Mouse (Mus musculus) ovary, adult 18-20 months (tissue): ENCODE measurements around the gene Slfn8.
"Not testable (repeated sequence)": the region's sequence is repeated elsewhere in the genome, so short reads cannot be mapped to it uniquely, and the experiment has no call there.

Experiments
- DNase-seq: peaks from one replicate; pipeline ENCODE4 v3.0.0; 2022; ENCODE audit warnings: low spot score, mixed read lengths

Gene Slfn8

DNA sequence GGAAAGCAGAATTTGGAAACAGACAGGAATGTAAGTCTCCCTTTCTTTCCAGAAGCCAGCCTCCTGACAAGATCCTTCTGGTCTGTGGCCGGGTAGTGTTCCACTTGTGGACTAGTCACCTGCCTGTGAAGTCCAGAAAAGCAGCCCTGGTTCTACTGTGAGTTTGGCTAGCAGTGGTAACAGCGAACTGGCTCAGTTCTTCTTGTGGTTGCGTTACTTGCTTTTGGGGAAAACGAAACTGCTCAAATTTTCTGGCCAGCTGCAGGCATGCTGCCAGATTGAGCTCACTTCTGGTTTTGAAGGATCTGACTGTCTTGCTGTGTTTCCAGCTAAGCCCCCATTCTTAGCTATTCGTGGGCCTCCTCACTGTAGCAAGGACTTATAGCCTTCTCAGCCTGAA is at the start of gene Slfn8:
Gene Slfn8 (minus strand): TSS at position 190 of the 400 bp plus-strand sequence.
- DNase-seq = no peak

DNA sequence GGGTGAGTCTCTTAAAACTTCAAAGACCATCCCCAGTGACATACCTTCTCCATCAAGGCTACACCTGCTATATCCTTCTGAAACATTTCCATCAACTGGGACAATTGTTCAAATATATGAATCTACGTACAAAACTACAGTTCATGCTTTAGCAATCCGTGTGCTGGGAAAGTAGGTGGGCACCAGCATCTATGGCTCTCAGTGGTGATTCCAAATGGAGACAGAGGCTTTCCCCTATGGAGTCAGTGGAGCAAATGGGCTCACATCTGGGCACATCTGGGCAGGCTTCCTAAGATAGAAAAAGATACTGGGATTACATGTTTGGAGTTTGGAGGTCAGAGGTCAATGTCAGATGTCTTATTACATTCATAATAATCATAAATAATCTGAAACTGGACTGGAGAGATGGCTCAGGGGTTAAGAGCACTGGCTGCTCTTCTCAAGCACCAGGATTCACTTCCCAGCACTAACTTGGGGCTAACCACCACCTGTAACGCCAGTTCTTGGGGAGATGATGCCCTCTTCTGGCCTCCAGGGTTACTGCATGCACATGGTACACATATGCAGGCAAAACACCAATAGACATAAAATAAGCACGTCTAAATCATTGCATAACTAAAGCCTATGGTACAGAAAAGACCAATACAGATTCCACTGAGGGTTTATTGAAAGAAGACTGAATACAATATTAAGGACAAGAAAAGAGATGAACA is 47.5 kb upstream of the Slfn8 start:
- no peak for DNase-seq

DNA sequence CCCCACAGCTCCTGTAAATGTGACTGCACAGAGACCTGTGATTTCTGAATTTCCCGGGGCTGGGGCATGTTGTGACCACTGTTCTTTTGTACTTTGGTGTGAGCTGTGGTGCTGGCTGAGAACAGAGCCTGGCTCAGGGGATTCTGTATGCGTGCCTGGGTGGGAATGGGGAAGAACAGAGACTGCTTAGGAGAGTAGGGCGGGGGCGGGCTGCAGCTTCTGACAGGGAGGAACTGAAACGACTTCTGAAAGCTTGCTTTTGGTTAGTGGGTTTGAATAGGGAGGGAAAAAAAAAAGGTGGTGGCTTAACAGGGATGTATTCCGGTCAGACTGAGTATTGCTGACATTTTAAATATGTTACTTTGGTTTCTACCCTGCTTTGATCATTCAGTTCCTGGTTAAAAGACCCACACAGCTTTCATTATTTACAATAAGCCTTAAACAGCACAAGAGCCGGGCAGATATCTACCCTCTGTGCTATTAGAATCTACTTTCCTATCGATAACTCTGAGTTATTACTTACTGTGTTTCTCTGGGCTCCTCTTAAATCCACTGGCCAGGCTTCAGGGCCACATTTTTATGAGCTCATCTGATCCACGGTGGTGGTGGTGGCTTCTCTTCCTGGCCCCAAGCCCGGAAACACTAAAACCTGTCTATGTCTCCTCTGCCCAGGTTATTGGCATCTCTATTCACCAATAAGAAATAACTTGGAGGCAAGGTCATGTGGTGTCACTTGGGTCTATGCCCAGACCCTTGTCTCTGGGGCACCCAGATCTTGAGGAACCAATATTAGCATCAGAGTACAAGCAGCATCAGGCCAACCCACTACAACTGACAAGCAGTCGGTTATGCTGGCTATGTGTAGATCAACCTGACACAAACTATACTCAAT is 46.3 kb upstream of the Slfn8 start:
- DNase-seq = no peak

DNA sequence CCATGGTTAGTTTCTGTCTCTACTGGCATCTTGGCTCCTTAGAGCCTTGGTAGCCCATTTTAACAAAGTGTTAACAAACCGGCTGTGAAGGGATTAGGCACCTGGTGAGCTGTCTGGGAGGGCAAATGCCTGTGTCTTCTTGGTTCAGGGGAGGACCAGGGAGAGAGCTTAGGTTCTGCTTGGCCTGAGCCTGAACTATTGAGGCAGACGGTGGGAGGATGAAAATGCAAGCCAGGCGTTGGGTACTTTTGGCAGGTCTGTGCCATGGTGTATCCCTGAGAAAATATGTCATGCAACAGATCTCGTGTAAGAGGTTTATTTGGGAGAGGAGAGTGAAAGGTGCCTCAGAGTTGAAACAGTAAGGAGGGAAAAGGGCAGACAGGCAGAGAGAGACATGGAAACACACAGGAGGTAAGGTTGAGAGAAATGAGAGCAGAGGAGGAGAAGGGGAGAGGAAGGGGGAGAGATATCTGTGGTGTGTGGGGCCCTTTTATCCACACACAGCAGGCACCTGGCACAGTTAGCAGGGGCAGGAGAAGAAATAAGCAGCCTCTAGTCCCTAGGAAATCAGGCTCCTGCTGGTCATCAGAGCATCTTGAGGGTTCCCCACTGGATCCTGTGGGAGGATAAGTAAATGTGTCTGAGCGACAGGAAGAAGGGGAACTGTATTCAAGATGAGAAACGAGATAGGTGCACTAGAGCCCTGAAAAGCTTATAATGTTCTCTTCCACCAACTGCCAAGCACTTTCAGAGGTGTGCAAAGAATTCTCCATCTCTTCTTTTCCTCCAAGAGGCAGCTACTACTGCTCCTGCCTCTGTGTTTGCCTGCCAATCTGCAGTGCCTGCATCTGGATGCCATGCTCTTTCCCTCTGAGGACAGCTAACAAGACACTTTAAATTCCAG is 45.1 kb upstream of the Slfn8 start:
- no peak for DNase-seq

DNA sequence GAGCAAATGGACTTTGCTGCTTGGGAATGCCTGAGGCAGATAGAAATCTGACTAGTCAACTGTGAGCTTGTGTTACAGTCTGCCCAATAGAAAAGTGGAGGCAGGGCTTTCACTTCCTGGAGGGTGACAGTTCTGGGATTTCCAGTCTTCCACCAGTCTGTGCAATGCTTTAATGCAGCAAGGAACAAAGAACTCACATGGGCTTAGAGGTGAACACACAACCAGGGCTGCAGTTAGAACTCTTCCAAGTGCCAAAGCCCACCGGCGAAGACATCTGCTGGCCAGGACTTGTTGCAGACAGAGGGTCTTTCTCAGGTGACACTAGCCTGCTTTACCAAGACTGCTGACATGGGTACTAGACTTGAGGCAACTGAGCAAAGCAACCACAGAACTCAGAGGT is 44.3 kb upstream of the Slfn8 start, which contains the start of gene Slfn2:
Gene Slfn2 (plus strand): TSS at position 167 of the 400 bp plus-strand sequence.
- no peak for DNase-seq

DNA sequence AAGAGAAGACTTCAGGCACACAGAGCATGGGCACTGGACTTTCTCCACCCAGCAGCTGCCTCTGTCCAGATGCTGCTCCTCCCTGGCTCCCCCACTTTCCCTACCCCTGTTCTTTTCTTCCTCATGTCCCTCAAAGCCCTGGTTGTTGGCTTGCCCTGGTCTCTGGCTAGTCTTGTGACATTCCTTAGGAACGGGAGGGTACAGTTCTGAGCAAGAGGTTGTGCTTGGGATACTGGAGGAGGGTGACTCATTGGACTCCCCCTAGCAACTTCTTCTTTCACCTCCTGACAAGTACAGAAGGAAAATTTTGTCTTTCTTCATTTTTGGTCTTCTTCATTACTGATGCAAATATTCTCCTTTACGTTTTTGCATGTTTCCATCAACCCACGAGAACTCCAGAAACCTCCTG is 43.3 kb upstream of the Slfn8 start:
- DNase-seq = no peak

DNA sequence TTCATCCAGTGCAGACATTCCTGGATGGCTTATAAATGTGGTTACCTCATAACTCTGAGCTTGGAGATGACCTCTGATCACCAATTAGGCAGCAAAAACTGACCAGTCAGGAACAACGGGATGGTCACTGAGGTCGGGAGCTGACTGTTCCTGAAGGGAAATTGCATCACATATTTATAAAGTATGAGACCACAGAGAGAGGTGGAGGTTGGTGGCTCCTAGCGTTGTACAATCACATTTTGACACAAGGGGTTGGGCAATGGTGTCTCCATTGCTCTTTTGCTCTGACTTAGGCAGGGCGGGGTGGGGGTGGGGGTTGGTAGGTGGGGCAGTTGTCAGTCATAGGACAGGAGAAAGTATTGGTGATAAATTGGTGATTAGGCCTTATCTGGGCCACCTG is 42.5 kb upstream of the Slfn8 start:
- no peak for DNase-seq

DNA sequence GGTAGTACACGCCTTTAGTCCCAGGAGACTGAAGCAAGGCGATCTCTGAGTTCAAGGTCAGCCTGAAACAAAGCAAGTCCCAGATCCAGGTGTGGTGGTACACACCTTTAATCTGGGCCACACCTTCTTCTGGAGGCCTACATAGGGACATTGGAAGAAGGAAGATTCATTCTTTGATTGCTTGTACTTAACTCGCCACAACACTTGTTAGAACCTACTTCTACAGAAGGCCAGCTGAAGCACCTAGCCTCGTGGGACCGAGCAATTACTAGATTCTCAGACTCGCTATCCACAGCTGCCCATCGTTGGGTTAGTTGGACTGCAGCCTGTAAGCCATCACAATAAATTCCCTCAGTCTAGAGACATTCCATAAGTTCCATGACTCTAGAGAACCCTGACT is 41.2 kb upstream of the Slfn8 start:
- no peak for DNase-seq

DNA sequence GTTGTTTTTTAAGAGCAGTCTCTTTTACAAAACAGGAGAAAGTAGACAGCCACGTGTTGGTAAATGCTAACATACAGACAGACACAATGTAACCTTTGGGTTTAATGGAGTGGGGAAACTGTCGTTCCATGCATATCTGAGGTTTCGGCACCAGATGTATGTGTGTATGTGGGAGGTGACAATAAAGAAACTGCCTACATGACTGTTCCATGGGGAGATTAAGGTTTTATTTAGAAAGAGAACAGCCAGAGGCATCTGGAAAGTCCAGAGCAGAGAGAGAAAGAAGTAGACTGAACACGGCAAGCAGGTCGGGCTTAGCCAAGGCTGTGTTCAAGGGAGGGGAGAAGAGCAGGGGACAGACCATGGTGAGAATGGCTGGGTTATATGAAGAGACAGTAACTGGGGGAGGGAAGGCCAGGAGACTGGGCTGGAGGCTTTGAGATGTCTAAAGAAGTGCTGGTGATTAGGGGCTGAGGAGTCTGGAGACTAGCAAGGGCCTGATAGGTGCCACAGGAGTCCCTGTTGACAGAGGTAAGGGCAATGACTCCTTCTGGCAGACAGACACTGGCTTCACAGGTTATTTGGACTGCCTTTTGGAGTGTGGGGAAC is 39.9 kb upstream of the Slfn8 start:
- DNase-seq = no peak

DNA sequence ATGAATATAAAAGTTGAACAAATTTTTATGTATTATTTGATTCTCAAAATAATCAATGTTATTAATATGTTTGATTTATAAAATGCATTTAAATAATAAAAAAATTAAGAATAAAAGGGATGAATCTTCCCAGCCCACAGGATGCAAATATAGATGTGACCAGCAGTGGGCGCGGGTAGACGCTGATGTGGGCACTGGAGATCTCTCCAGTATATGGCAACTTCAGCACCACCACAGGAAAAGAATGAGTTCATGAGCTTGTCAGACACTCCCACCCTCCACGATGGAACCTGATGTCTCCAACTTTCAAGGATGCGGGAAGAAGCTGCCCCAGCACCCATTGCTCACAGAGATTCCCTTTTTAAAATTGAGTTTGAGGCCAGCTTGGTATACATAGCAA is 37.3 kb upstream of the Slfn8 start:
- DNase-seq = no peak

DNA sequence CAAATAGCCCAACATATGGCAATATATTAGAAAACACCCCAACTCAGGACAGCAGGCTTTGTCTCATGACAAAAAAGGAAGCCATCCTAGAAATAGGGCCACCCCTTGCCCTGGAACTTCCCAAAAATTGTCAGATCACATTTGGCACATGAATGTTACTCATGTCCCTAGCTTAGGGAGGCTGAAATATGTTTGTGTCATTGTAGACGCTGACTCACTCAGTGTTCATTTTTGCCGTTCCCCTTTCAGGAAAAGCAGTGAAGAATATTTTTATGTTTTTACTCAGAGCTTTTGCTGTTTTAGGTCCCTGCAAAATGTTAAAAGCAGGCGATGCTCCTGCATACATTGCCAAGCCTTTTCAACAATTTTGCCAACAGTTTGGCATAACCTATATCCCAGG is 25.0 kb upstream of the Slfn8 start:
- DNase-seq = no peak

DNA sequence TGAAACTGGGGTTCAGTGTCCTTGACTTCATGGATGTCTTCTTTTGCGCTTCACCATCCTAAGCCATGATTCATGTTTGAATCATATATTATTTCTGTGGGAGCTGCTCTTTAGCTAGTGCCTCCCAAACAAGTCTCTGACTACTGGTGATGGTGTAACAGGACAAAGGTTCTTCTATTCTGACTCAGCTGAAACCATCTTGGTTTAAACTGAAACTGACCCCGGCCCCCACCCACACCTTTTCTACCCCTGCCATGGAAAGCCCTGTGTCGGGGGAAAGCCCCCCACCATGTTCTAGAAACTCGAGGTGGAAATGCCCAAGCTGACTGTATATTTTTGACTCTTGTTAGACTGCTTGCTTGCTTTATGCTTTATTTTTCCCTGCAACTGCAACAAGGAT is 23.3 kb upstream of the Slfn8 start:
- DNase-seq = no peak

DNA sequence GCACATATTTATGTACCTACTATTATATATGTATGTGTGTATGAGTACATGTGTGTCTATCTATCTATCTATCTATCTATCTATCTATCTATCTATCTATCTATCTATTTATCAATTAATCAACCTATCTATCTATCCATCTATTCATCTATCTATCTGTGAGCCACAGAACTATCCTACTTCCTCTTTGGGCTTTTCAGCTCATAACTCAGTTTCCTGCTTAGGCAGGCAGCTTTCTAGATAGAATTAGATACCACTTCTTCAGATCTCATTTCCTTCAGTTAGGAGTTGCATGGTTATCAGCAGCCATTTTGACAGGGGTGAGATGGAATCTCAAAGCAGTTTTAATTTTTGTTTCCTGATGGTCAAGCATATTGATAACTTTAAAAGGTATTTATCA is 20.4 kb upstream of the Slfn8 start:
- no peak for DNase-seq

DNA sequence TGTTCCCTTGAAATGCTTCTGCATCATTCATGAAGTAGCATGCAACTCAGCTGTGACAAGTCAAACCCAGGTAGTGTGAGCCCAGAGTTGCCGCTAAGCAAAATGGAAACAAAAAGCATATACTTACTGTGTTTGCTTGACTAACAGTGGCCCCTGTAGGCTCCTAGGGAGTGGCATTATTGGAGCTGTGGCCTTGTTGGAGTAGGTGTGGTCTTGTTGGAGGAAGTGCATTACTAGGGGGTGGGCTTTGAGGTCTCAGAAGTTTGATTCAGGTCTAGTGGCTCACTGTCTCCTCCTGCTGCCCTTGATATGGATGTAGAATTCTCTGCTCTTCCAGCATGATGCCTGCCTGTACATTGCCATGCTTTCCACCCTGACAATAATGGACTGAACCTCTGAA is 19.7 kb upstream of the Slfn8 start:
- no peak for DNase-seq

DNA sequence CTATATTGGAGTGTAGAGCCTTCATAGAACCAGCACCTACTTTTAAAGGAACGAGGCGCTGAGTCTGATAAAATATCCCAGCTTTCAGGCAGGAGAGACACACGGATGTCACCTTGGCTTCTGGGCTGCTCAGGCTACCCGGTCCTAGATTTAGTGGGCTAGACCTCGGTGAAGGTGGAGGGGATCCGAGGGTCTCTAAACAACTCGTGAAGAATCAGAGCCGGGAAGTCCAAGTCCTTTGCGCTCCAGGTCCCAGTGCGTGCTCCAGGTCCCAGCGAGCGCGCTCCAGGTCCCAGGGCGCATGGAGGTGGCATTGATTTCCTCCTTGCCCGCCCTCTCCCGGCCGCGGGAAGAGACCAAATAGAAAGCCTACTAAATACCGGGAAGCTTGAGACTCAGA is 19.2 kb upstream of the Slfn8 start:
- no peak for DNase-seq

DNA sequence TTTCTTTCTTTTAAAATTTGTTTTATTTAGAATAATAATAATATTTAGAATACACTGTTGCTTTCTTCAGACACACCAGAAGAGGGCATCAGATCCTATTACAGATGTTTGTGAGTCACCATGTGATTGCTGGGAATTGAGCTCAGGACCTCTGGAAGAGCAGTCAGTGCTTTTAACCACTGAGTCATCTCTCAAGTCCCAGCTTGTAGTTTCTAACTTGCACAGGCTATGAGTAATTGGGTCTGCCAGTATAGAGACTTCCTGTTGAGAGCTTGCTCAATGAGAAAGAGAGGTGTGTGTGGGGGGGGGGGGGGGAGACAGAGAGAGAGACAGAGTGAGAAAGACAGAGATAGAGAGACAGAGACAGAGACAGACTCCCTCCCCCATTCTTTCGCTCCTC is 18.5 kb upstream of the Slfn8 start:
- DNase-seq = no peak

DNA sequence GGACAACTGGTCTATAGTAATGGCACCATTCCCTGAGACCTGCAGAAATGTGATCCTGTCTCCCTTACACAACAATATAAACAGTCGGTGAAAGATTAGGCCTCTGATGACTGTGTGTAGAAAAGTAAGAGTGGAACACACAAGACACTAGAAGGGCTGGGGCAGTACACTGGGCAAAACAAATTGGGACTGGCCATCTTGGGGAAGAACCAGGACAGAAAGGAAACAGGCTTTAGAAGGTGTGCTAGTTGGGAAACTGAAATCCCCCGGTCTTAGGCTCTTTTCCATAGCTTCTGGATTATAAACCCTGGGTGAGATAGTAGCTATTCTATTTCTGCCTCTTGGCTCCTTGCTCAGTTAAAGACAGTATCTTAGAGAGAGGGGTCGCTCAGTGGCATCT is 18.1 kb upstream of the Slfn8 start:
- DNase-seq = not testable (repeated sequence)

DNA sequence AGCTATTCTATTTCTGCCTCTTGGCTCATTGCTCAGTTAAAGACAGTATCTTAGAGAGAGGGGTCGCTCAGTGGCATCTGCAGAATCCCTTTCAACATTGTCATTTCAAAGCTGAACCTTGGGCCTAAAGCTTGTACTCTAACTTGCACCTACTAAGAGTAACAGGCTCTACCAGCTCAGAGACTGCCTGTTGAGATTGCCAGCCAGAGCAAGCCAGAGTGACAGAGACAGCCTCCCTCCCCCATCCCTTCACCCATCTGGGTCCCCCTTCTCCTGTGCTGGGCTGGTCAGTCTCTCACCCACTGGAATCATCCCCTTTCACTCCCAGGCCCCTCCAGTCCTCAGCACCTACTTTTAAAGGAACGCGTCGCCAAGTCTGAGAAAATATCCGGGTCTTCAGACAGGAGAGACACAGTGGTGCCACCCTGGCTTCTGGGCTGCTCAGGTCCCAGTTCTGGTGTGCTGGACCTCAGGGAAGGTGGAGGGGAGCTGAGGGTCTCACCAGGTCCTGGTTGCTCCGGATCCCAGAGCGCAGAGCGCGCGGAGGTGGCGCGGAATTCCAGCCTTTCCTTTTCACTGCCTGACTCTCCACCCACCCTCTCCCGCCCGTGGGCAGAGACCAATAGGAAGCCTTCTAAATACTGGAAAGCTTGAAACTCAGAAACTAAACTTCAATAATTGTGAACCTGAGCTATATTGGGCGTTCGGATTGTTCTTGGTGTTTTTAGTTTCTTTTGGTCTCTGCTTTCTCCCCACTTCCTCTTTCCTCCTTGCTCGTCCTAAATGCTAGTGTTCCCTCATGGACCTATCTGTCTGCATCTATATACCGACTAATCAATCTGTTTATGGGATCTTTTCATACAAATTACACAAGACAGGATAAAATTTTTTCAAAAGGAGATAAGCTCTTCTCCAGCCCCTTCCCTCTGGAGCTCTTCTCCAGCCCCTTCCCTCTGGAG is 770 bp downstream of the Slfn8 start:
- DNase-seq = not testable (repeated sequence)

DNA sequence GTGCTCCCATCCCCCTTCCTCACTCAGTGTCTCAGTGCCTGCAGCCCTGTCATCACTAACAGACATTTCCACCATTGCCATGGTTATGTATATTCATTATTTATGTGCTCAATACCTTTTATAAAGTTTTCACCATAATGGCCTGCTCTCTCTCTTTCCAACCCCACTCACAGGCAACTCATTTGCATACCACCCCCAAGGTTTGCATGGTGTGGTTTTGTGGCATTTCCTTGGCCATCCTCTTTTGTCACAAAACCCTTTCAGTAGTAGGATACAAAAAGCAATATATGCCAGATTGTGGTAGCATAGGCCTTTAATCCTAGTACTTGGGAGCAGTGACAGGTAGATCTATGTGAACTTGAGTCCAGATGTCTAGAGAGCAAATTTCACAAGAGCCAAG is 4.5 kb downstream of the Slfn8 start:
- DNase-seq = no peak

DNA sequence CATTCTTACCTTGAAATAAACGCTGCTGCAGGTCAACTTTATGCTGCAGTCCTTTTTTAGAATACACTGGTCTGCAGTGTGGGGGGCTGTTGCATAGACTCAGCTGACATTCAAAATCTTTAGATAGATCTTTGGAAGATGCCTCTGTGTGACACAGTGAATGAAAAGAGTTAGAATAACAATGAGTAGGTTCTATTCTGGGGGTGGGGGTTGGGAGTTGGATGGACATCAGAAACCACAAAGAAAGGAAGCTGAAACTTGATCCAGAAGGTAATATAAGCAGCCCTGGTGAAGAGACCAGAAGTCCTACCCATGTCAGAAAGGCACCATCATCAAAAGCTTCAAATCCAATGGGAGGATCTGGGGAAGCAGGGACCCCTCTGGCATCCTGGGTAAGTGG is 7.3 kb downstream of the Slfn8 start:
- no peak for DNase-seq
